Mouse (Mus musculus) c-Kit-negative CD71-positive TER-119-positive erythroid progenitor cells, embryonic 14.5 days (primary cell): ENCODE measurements around the gene Pla2g1b.
"Not testable (repeated sequence)": the region's sequence is repeated elsewhere in the genome, so short reads cannot be mapped to it uniquely, and the experiment has no call there.

Source experiments
- DNase-seq: peaks from one replicate; pipeline ENCODE4 v3.0.0-alpha.2; 2013; ENCODE audit warnings: low read depth, low spot score

Pla2g1b gene

DNA sequence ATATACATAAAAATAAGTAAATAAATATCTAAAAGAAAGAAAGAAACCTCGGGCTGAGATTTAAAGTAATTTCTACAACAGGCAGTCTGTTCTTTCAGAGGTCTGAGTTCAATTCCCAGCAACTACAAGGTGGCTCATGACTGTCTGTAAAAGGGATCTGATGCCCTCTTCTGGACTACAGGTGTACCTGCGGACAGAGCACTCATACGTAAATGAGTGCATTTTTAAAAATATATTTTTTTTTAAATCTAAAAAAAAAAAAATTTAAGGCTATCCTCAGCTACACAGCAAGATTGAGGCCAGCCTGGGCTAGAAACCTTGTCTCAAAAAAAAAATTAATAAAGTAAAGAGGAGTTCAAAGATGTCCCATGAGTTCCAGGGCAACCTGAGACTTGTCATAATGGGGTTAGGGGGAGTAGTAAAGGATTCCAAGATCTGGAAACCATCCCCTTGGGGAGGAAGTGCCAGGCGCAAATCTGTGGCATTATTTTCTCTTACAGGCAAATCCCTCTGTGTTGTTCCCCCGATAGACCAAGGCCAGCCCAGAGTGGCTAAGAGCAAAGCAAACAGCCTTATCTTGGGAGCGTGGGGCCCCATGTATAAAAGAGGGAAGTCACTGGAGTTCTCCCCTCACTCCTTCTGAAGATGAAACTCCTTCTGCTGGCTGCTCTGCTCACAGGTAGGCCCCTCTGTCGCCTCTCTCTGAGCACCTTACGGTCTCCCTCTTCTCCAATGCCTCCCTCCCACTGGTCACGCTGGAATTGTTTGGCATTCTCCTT lies at the start of gene Pla2g1b:
Pla2g1b (plus strand) TSS at position 621 of the 779 bp plus-strand sequence.
- DNase-seq = no peak

DNA sequence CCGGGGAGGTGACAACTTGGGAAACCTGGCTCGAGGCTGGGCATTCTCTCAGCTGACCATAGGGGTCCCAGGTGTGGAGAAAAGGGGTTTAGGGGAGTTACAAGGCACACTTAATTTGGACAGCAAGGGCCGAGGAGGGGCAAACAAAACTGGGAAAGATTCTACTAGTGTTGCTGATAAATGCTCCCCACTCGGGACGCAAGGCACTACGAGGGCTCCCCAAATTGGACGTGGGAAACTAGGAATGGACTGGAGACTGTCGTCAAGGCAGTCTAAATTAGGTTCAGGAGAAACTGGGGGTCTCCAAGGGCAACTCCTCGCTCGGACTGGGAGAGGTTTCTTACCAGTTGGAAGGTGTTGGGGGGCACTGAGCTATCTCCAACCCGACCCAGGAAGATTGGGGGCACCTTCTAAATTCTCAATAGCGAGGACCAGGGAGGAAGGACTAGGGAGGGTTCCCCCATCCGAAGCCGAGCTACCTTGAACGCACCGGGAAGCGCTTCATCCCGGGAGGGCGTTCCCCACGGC lies 37.2 kb upstream of the Pla2g1b start:
- DNase-seq = no peak

DNA sequence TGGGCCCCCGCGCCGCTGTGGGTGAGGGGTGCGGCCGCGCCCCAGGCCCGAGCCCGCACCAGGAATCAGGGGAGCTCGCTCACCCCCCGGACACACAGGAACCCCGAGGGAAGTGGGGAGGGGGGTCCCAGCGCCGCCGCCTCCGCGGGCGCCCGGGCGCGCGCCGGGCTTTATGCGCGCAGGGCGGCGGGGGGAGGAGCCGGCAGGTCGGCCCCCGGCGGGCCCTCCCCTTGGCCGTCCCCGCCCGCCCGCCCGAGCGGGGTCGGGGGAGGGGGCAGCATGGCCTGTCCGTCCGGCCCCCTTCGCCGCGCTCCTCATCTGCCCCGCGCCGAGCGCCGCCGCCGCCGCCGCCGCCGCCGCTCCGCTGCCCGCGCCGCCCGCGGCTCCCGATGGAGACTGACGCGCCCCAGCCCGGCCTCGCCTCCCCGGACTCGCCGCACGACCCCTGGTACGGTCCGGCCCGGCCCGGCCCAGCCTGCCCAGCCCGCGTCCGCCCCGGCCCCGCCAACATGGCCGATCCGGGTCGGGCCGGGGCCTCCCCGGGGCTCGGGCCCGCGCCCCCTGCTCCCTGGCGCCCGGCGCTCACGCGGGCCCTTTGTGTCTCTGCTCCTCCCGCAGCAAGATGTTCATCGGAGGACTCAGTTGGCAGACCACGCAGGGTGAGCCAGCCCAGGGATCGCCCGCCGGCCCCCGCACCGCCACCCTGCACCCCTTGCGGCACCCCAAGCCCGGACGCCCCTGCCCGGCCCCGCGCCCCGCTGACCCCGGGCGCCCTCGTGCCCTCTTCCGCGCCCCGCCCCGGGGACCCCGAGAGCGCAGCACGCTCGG lies 36.5 kb upstream of the Pla2g1b start, which contains the start of gene Msi1:
Msi1 (plus strand) TSS at position 241 of the 828 bp plus-strand sequence.
- no peak for DNase-seq

DNA sequence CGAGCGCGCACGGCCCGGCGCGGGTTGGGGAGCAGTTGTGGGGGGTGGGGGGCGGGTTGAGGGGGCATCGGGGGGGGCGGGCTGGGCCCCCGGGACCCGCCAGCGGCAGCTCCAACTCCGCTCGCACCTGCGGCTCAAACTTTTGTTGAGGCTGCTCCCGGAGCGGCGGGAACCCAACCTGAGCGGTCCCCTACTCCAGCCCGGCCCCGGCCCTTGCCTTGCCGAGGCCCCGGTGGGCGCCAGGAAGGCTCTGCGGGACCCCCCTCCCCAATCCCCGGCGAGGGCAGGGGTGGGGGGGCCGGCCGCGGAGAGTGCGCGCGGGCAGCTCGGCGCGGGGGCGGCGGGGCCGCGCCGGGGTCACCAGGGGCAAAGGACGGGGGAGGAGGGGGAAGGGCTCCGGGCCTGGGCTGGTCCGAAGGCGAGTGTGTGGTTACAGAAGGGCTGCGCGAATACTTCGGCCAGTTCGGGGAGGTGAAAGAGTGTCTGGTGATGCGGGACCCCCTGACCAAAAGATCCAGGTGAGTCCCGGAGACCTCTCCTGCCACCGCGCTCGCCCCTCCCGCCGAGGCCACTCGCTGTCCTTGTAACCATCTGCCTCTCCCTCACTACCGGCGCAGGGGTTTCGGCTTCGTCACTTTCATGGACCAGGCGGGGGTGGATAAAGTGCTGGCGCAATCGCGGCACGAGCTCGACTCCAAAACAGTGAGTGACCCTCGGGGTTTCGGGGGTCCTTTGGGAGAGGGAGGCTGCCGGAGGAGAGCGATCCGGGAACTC lies 35.7 kb upstream of the Pla2g1b start:
- DNase-seq = no peak

DNA sequence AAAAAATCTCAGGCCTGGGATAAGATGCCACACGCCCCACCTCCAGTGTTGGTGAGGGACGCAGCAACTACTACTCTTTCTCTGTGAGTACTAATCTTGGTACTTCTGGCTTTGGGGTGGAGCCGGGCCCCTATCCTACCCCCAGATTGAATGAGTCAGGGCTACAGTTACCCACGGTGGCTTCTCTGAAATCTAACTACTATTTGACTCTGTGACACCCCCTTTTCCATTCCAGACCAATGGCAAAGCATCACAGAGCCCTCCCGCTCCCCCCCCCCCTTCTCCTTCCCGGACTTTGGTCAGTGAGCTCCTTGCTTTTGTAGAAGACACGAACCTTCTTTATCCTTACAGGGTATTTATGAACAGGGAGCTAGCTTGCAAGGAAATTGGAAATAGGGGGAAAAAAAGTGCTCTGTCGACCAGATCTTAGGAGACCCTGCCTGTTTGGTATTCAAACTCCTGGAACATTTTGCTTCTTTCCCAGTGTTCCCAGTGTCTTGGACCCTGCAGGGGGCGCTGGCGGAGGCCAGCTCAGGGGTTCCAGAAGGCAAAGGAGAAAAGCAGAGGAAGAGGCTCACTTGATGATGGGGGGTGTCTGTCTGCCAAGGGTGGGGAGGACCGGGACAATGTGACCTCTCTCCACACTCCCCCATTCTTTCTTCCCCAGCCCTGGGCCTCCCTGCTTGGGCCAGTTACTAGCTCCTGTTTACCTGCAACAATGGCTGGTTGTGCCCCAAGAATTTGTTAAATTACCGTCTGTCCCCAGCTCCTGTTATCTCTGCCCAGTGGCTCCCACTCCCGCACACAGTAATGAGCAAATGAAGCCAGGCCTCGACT lies 34.8 kb upstream of the Pla2g1b start:
- no peak for DNase-seq

DNA sequence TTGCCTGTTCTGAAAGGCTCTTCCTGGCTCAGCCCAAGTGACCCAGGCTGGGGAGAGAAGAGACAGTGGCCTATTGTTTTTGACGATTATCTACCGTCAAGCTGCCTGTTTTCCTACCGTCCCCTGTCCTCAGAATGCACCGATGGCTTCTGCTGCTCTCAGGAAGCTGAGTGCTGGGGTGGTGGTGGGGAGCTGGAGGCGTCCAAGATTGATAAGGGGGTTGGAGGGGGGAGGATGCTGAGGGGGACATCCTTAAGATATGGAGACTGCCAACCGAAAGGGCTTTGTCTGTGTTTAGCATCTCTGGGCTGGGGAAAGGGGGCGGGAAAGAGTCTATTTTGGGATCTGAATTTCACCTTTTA lies 34.2 kb upstream of the Pla2g1b start:
- DNase-seq = no peak

DNA sequence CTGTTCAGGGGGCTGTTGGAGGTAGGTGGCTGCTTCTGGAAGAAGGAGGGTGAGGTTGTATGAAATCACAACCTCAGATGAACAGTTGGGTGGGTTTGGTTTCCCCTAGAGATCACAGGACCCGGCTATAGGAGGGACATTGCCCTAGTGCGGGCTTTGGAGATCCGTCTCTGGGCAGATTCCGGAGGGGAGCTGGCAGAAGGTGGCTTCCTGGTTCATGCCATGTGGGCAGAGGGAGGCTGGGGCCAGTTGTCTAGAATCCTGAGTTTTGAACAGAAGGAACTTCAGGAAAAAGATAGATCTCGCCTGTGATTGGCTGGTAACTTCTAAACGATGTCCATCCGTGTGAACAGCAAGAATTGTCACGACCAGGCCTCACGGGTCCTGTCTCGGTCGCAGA lies 33.7 kb upstream of the Pla2g1b start:
- no peak for DNase-seq

DNA sequence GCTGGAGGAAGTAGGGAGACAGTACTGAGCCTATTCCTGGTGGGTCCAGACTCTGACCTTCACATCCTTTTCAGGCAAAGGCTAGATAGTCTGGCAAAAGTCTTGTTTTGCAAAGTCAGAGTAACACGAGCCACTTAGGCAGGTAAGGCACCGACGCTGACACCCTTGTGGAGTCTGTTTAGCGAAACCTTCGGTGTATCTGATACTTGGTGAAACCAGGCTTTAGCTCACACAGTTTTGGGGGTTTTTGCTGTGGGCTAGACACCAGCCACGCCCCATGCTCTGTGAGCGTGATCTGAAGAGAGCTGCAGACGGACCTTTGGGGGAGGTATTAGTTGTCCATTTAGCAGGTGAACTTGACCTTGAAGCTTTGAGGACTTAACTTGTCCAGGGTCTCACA lies 32.9 kb upstream of the Pla2g1b start:
- DNase-seq = no peak

DNA sequence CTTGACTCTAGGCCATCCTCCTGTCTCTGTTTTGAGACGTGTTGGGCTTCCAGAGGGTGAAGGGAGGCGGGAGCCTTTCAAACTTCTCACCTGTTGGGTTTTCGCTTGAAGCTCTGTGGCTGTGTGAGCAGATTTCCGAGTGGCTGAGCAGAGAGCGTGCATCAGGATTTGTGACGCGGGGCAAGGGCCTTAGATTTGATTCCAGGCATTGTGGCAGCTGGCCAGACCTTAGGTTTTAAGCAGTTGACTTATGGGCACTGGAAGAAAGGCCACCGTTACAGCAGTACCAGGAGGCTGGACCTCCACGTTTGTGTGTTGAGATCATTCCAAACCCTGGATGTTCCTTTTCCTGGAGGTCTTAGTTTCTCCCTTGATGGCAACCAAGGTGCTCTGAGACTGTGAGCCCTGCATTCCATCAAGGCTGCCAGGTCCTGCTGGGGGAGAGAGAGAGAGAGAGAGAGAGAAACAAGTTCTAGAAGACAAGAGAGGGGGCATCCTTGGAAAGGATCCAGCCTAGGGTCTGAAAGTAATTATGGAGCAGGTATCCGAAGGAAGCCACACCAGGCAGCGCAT lies 31.7 kb upstream of the Pla2g1b start:
- no peak for DNase-seq

DNA sequence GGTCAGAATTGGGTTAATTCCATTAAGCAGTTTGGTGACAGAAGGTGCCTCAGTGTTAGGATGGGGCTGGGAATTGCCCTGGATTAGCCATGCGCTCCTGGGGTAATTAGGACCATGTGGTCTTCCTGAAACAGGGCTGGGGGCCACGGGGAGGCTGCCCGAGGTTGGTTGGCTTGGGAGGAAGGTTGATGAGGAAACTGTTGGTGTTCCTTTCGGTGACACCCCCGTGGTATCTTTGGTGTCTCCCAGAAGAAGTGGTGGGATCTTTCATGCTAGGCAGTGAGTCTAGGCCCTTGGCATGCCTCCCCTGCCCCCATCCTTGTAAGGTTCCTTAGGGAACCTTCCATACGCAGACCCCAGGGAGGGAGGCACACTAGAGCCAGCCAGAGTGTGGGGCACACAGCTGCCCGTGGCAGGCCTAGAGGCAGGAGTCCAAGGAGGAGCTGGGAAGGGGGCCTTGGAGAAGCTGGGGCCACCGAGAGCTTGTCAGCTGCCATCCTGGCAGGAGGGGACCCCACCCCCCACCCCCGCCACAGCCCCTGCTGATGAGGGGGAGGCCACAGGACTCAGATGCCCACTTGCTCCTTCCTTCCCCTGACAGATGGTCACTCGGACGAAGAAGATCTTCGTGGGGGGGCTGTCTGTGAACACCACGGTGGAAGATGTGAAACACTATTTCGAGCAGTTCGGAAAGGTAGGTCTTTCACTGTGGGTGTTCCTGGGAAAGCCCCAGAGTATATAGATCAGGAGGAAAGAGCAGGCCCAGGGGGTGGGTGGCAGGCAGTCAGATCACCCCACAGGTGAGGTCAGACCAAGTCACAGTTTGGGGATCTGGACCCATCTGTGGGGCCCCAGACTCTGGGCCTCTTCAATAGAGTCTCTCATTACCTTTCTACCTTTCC lies 31.0 kb upstream of the Pla2g1b start:
- DNase-seq = no peak

DNA sequence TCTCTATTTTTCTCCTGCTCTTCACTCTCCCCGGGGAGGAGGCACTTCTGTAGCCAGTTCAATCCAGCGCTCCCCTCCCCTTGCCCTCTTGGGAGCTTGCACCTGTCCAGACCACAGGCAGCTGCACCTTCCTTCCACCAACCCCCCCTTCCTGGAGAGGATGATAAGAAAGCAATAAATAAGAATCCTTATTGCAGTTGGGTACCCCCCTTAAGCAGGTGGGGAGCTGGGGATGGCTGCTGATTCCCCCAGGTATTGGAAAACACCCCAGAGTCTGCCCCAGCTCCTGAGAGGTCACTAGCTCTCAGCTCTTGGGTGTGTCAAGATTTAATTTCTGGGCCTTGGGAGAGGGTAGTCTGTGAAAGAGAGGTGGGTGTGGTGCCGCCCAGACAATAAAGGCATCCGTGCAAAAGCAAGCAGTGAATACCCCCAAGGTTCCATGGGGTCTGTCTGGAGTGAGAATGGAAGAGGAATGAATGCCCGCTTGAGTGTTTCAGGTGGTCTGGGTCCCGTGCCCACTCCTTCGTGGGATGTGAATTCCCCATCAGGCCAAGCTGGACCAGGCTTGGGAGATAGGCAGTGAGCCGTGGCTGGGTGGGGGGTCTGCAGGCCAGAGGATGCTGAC lies 30.2 kb upstream of the Pla2g1b start:
- DNase-seq = no peak

DNA sequence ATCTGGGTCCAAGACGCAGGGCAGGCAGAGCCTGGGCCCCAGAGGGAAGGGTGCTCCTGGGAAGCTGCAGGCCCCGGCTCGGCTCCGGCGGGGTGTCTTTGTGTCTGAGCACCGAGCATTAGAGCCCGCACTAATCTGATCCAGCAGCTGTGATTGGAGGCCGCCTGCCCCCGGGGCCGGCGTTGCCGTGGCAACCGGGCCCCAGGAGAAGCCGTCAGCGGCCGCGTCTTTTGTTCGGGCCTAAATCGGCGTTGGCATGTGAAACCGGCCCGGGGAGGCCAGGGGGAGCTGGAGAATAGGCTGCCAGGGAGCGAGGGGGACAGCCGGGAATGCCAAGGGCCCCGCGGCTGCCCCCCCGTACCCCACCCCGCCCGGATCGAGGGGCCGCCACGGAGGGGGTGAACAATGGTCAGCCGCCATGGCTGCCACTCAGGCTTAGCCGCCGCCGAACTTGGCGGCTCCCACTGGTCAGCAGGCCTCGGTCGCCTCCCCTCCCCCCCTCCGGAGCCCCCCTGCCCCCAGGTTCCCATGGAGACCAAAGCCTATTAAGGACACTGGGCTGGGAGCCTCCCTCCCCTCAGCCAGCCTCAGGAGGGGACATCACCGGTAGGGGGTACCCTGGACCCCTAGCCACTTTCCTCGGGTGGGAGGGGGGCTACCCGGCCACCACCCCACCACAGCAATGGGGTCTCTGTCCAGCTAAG lies 29.5 kb upstream of the Pla2g1b start:
- DNase-seq = no peak

DNA sequence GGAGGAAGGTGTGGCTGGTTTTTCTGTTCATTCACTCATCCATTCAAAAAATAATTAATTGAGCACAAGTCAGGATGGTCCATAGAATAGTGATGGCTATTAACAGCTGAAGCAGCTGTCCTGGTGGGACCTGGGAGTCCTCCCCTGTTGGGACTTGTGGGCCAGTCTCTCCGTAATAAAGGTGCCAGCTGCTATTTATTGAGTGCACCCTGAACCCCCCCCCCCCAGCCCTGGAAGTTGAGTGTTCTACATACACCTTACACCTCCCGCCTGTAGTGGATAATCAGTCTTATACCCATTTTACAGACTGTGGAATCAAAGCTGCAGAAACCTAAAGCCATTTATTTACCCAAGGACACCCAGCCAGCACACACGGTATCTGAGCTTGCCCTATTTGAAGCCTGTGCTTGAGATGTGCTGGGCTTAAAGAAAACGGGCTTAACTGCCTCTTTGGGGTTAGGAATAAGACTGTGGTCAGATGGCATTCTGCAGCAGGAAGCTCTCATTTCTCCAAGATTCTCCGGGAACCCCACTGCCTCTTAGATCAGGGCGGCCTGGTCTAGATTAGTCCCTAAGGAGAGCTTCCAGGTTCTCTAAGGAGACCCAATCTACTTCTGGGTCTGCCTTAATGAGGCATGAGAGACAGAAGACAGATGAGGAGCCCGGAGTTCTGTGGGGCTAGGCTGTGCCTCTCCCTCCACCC lies 28.7 kb upstream of the Pla2g1b start:
- no peak for DNase-seq

DNA sequence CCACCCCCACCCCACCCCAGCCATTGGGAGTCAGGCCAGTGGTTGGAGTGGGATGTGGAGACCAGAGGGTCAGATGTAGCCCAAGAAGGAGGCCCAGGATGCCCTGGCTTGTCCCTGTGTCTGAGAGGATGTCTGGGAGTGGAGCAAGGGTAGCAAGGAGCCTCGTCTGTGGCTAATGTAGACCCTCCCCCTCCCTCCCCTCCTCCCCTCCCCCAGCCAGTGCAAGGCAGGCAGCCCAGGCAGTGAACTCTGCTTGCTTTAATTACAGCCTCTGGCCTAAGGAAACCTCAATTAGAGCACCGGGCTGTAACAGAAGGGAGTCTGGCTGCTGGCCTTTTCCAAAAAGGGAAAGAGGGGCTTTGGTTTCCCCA lies 28.1 kb upstream of the Pla2g1b start:
- DNase-seq = no peak

DNA sequence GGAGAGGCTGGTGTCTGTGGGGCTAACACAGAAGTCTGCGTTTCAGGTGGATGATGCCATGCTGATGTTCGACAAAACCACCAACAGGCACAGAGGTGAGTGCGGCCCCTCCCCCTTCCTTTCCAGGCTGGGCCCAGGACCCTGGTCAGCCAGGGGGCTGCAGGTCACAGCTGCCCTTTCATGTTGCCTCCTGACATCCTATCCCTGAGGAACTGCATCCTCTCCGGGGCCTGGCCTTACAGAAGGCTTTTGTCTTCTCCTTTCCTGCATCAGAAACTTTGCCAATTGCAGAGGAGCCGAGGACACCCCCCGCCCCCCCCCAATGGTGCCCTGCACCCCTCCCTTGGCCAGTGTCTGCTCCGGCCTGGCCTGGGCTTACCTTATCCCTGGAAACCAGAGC lies 27.4 kb upstream of the Pla2g1b start:
- no peak for DNase-seq

DNA sequence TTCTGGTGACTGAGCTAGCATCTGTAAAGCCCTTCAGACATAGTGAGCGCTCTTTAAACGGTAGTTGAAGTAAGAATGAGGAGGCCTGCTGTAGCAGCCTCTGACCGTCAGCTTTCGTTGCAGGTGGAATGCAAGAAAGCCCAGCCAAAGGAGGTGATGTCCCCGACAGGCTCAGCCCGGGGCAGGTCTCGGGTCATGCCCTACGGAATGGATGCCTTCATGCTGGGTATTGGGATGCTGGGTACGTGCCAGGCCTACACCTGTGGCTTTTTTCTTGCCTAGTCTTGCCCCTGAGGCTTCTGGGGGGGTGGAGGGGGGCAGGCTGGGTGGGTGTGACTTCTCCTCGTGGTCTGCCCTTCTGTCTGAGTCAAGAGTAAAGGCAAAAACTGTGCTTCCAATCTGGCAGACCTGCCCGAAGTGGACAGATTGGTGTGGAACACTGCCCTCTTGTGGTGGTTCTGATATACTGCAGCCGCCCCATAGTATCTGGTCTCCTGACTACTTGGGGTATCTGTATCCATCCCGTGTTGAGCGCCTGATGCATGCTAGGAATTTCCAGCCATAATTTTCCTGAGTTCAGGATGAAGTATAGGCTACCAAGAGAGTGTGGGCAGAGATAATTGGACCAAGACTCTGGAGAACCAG lies 24.7 kb upstream of the Pla2g1b start:
- peak; percentile 50 for DNase-seq

DNA sequence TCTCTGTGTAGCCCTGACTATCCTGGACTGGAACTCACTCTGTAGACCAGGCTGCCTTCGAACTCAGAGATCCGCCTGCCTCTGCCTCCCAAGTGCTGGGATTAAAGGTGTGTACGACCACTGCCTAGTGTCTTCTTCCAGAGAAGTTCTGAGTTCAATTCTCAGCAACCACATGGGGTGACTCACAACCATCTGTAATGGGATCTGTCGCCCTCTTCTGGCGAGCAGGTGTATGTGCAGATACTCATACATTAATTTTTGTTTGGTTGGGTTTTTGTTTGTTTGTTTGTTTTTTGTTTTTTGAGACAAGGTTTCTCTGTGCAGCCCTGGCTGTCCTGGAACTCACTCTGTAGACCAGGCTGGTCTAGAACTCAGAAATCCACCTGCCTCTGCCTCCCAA lies 23.4 kb upstream of the Pla2g1b start:
- not testable (repeated sequence) for DNase-seq
